Mouse (Mus musculus) liver, adult 2 months (tissue): ENCODE measurements at regions not wholly inside any gene's neighbourhood (a gene's known extent, or its start where the extent isn't known, plus 50 kb on each side); places are given as distances from the start of the nearest gene placed in this dataset.

ENCODE experiments used
- CTCF ChIP-seq: fragments of 200-500 bp; IDR thresholded peaks from 2 replicates; pipeline ENCODE4 v1.5.1; 2011; ENCODE audit warnings: low read depth, low read length, control low read depth
- POLR2A ChIP-seq: fragments of 200-500 bp; IDR thresholded peaks from 2 replicates; pipeline ENCODE4 v1.6.1; 2011; ENCODE audit warnings: low read length, control low read depth; ENCODE audit not compliant: insufficient read depth; ENCODE audit errors: extremely low read depth

- TF ChIP-seq POLR2A (no peak), CTCF (no peak)
Observed at GRCm38 (mm10) chr13:52741371-52741770, 158.4 kb downstream of the Syk start.
